Mouse (Mus musculus) heart, embryonic 11.5 days (tissue): ENCODE measurements around the gene 2010111I01Rik. TPM values are rescaled to one million over a fixed set of nuclear protein-coding genes. Genes with fewer than 3 reads are reported as not detected.
"Not testable (repeated sequence)": the region's sequence is repeated elsewhere in the genome, so short reads cannot be mapped to it uniquely, and the experiment has no call there.

Source experiments
- ATAC-seq: fragments of 200-750 bp; cut with Nextera tagmentation; replicated peaks from 2 replicates; pipeline ENCODE4 v1.8.0; 2017; ENCODE audit warnings: moderate library complexity; ENCODE audit not compliant: insufficient number of reproducible peaks, low FRiP score, low TSS enrichment
- H3K27ac ChIP-seq: fragments of 300-500 bp; sonication (generic); 2 replicates; pipeline ENCODE4 v1.5.1; 2014; ENCODE audit warnings: mild to moderate bottlenecking, low read depth, low read length
- H3K27me3 ChIP-seq: fragments of 300-500 bp; sonication (generic); 2 replicates; pipeline ENCODE4 v1.6.1; 2014; ENCODE audit warnings: mild to moderate bottlenecking, low read length, mixed read lengths; ENCODE audit not compliant: control insufficient read depth, insufficient read depth
- H3K36me3 ChIP-seq: fragments of 300-500 bp; sonication (generic); 2 replicates; pipeline ENCODE4 v1.6.1; 2014; ENCODE audit warnings: mild to moderate bottlenecking, low read length, moderate library complexity, mixed read lengths; ENCODE audit not compliant: control insufficient read depth, insufficient read depth
- H3K4me1 ChIP-seq: fragments of 300-500 bp; sonication (generic); 2 replicates; pipeline ENCODE4 v1.6.1; 2014; ENCODE audit warnings: low read length; ENCODE audit not compliant: control insufficient read depth, insufficient read depth
- H3K4me2 ChIP-seq: fragments of 300-500 bp; sonication (generic); 2 replicates; pipeline ENCODE4 v1.6.1; 2014; ENCODE audit warnings: mild to moderate bottlenecking, moderate library complexity
- H3K4me3 ChIP-seq: fragments of 300-500 bp; sonication (generic); 2 replicates; pipeline ENCODE4 v1.5.1; 2014; ENCODE audit warnings: low read depth, low read length
- H3K9ac ChIP-seq: fragments of 300-500 bp; sonication (generic); 2 replicates; pipeline ENCODE4 v1.6.1; 2014; ENCODE audit warnings: mild to moderate bottlenecking, low read depth, low read length, moderate library complexity
- H3K9me3 ChIP-seq: fragments of 300-500 bp; sonication (generic); replicated peaks from 2 replicates; pipeline ENCODE4 v1.6.1; 2016; ENCODE audit warnings: low read length; ENCODE audit not compliant: control insufficient read depth
- WGBS: fragments of 180-500 bp; shearing (Covaris S2); extraction: QIAGEN DNeasy Blood & Tissue Kit; methylation state at CpG from one replicate; pipeline ENCODE4 v1.1.7; 2014; ENCODE audit not compliant: insufficient replicate concordance; 5-methylcytosine and 5-hydroxymethylcytosine counted together
- polyA plus RNA-seq: library from polyadenylated mRNA; unstranded; fragments of >200 nt; fragmentation: Nextera tagmentation; extraction: Ambion mirVana; gene quantifications from 2 replicates; pipeline ENCODE4 v1.2.1, GENCODE M21; 2014

2010111I01Rik gene
- polyA plus RNA-seq, 1 experiment from 2014 or later, result 58.9 TPM

DNA sequence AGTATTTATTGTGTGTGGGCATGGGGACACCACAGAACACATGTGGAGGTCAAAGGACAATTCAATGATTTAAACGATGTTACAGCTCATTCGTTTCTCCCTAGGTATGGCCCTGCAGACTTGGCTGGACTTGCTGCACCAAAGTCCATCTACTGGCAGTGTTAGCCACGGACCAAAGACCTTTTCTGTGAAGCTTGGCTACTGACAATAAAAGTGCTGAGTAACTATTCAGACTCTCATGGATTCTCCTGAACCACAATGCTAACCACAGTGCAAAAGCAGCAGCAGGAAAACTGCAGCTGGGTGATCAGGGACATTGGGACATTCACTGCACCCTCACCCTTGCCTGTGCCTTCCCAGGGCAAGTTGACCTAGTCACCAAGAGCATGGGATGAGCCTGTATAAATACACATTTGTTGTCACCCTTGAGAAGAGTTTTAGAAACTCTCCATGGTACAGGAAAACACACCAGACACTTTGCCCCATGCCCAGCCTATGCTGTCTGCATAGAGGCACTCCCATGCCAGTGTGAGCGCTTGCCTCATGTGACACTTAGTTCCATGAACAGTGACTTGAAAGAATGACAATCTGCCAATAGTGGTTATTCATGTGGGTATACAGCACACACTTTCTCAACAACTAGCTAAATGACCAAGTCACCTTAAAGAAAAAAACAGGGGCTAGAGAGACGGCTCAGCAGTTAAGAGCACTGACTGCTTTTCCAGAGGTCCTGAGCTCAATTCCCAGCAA lies 381.0 kb downstream of the 2010111I01Rik start:
- no peak for ATAC-seq
- Histone ChIP-seq H3K4me3 (no peak overlapping the region), H3K9me3 (no peaks in the 10 kb centered on the region), H3K27ac (no peak overlapping the region), H3K36me3 (no peaks in the 10 kb centered on the region), H3K27me3 (no peaks in the 10 kb centered on the region), H3K4me2 (no peak overlapping the region), H3K4me1 (no peaks in the 10 kb centered on the region), H3K9ac (no peak overlapping the region)
- WGBS, result 85% methylated on average over 5 of the region's 5 CpGs

DNA sequence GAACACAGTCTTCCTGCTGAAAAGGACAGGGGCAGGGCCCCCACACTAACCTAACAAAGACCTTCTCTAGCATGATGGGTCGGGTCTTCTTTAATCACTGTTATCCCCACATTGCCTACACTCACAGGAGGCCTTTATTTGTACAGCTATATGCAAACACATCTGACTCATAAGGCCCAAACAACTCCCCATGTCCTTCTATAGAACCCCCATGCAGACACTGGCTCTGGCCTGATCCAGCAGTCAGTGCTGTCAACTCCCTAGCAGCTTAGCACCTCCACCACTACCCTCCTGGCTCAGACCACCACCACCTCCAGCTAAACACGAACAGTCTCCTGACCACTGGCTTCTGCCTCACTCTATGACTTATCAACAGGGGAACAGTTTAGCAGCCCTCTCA lies 382.9 kb downstream of the 2010111I01Rik start:
- H3K4me1 ChIP-seq, result no peaks in the 10 kb centered on the region
- ATAC-seq, result no peak
- H3K27ac ChIP-seq, result no peak overlapping the region
- H3K4me2 ChIP-seq, result no peak overlapping the region
- H3K27me3 ChIP-seq, result no peaks in the 10 kb centered on the region
- no peak overlapping the region for H3K4me3 ChIP-seq
- H3K9me3 ChIP-seq, result no peaks in the 10 kb centered on the region
- 72% methylated on average over 2 of the region's 2 CpGs for WGBS
- no peak overlapping the region for H3K9ac ChIP-seq
- H3K36me3 ChIP-seq, result no peaks in the 10 kb centered on the region

DNA sequence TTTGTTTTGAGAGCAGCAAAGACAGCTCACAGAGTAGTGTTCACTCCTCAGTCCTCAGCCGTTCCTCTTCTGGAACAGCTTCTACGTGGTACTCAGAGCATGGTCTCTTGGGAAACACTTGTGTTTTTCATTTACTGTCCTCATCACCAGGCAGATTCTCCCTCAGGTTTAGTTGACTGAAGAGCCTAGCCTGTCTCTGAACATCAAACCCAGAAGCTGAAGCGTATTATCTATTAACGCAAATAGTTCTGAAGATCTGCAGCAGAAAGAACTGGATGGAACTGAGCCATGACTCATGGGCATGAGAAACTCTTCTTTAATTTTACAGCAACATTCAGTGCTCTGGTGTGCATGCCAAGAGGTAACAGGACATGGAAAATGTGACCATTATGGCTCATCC lies 385.4 kb downstream of the 2010111I01Rik start:
- H3K27me3 ChIP-seq, result no peaks in the 10 kb centered on the region
- no peaks in the 10 kb centered on the region for H3K9me3 ChIP-seq
- no peak overlapping the region for H3K27ac ChIP-seq
- H3K9ac ChIP-seq, result no peak overlapping the region
- ATAC-seq, result no peak
- H3K4me2 ChIP-seq, result no peak overlapping the region
- 87% methylated on average over 4 of the region's 4 CpGs for WGBS
- no peaks in the 10 kb centered on the region for H3K36me3 ChIP-seq
- H3K4me1 ChIP-seq, result no peaks in the 10 kb centered on the region
- H3K4me3 ChIP-seq, result no peak overlapping the region

DNA sequence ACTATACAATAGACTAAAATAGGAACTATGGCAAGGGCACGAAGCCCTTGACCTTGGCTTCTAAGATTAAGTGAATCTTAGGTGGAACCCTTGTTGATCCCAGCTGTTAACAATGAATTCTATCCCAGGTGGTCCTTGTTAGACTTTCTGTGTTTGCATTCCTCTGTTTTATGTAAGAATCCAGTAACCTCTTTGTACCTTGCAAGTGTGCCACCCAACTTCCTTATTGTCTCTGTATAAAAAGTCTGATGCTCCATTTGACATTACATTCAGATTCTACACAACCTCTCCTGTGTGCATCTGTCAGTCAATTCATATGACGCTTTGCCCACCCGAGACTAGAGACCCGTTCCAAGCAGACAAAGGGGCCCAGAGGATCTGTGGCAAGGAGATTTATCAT lies 388.6 kb downstream of the 2010111I01Rik start:
- H3K27ac ChIP-seq, H3K4me2 ChIP-seq, H3K27me3 ChIP-seq, ATAC-seq, H3K9me3 ChIP-seq, H3K4me3 ChIP-seq, H3K36me3 ChIP-seq, H3K4me1 ChIP-seq, H3K9ac ChIP-seq: not testable (repeated sequence)
- 80% methylated on average over 4 of the region's 4 CpGs for WGBS

DNA sequence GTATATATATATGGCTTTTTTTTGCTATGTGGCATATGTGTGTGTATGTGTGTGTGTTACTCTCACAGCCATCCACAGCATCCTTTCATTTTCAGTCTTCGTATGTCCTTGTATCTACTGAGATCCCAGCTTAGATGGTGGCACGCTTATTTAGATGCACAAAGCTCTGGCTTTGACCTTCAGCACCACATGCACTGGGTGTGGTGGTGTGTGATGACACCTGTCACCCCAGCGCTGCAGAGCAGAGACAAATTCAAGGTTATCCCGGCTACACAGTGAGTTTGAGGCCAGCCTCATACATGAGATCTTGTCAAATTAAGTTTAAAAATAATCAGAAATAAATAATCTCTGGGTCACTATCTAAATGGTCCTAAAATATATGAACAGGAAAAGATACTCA lies 391.4 kb downstream of the 2010111I01Rik start:
- H3K4me1 ChIP-seq, result no peaks in the 10 kb centered on the region
- no peak overlapping the region for H3K4me3 ChIP-seq
- no peak overlapping the region for H3K4me2 ChIP-seq
- H3K27me3 ChIP-seq, result no peaks in the 10 kb centered on the region
- 87% methylated on average over 4 of the region's 4 CpGs for WGBS
- H3K9ac ChIP-seq, result no peak overlapping the region
- no peak overlapping the region for H3K27ac ChIP-seq
- H3K9me3 ChIP-seq, result no peaks in the 10 kb centered on the region
- H3K36me3 ChIP-seq, result 0 out of 2 replicates have a peak, but pooled peaks cover 2% of the 10 kb centered on the region
- ATAC-seq, result no peak

DNA sequence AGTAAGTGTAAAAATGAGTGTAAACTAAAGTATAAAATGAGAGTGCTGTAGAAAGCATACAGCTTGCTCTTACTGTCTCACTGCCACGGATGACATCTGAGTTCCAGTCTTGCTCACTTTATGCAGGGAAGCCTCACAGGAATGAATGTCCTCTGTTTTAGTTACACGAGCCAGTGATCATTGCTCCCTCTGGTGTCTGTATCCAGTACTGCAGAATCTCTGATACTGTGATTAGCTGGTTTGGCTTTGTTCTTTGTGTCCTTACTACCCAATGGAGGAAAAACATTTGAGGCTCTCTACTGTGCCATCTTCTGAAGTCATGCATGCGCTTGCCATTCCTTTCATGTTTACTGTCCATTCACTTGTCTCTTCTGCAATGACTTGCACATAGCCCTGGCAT lies 391.9 kb downstream of the 2010111I01Rik start:
- Histone ChIP-seq H3K4me3 (no peak overlapping the region), H3K27me3 (no peaks in the 10 kb centered on the region), H3K4me1 (no peaks in the 10 kb centered on the region), H3K9me3 (no peaks in the 10 kb centered on the region), H3K9ac (no peak overlapping the region), H3K27ac (no peak overlapping the region), H3K36me3 (0 out of 2 replicates have a peak, but pooled peaks cover 2% of the 10 kb centered on the region), H3K4me2 (no peak overlapping the region)
- ATAC-seq, result no peak
- 33% methylated on average over 3 of the region's 3 CpGs for WGBS

DNA sequence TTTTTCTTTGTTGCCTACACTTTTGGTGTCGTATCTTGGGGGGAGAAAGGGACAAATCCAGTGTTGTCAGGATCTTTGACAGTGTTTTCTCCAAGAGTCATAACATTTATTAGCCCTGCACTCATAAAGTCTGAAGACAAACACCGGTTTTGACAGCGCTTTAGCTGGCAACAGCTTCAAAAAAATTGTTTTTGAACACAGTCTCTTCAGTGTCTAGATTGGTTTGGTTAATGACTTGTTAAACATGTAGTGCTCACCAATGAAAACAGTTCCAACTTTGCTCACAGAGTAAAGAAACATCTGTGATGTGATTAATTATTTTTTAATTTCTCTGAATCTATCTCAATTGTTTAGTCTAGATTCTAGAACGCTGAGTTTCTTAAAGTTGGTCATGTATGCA lies 394.7 kb downstream of the 2010111I01Rik start:
- no peak overlapping the region for H3K27ac ChIP-seq
- H3K4me3 ChIP-seq, result no peak overlapping the region
- H3K36me3 ChIP-seq, result 0 out of 2 replicates have a peak, but pooled peaks cover 2% of the 10 kb centered on the region
- H3K9me3 ChIP-seq, result no peaks in the 10 kb centered on the region
- H3K4me1 ChIP-seq, result no peaks in the 10 kb centered on the region
- WGBS, result 85% methylated on average over 4 of the region's 4 CpGs
- no peak overlapping the region for H3K4me2 ChIP-seq
- no peak overlapping the region for H3K9ac ChIP-seq
- H3K27me3 ChIP-seq, result no peaks in the 10 kb centered on the region
- no peak for ATAC-seq

DNA sequence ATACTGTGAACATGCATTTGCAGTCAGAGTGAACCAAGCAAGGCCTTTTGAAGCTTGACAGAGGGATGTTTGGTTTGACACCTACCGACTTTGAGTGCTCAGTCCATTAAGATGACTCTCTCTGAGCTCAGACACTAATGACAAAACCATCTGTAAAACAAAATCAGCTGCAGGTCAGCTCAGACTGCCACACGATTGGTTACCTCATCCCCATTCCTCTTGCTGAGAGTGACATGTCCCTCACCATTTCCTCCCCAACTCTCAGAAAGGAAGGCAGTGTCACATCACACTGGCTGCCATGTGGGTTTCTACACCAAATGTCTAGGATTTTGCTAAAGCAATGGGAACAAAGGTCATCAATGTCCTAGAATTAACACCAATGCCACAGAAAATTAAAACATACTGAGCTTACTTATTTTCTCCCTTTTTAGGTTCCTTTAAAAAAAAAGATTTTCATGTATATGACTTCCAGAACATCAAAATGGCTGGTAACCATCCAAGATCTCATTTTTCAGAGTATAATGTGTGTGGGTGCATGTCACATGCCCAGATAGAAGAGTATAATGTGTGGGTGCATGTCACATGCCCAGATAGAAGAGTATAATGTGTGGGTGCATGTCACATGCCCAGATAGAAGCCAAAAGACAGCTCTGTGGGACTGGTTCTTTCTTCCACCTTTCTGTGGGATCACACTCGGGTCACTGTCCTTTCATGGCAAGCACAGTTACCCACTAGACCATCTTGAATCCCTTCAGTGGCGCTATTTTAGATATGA lies 395.6 kb downstream of the 2010111I01Rik start:
- 56% methylated on average over 4 of the region's 4 CpGs for WGBS
- Histone ChIP-seq H3K4me1 (no peaks in the 10 kb centered on the region), H3K4me2 (no peak overlapping the region), H3K27me3 (no peaks in the 10 kb centered on the region), H3K9ac (no peak overlapping the region), H3K36me3 (0 out of 2 replicates have a peak, but pooled peaks cover 2% of the 10 kb centered on the region), H3K4me3 (no peak overlapping the region), H3K9me3 (no peaks in the 10 kb centered on the region), H3K27ac (no peak overlapping the region)
- no peak for ATAC-seq
